Mouse (Mus musculus): Measurements from ENCODE around the gene Klhl33.
"Not testable (repeated sequence)": the region's sequence is repeated elsewhere in the genome, so short reads cannot be mapped to it uniquely, and the experiment has no call there.

The Klhl33 gene

GRCm38 (mm10) chr14:50897374-50897765 lies at the start of gene Klhl33:
TSS of gene Klhl33 (minus strand) at chr14:50897507.
- peak; percentile 57 to 64 for DNase-seq

GRCm38 (mm10) chr14:50945526-50945925 lies 48.2 kb upstream of the Klhl33 start:
- not testable (repeated sequence) for DNase-seq

GRCm38 (mm10) chr14:50945081-50945480 lies 47.8 kb upstream of the Klhl33 start:
- DNase-seq: not testable (repeated sequence)

GRCm38 (mm10) chr14:50944668-50945033 lies 47.3 kb upstream of the Klhl33 start:
- not testable (repeated sequence) for DNase-seq

- peak; percentile 93 to 95 for DNase-seq
These were observed 46.8 kb upstream of the Klhl33 start, which contains the start of gene Gm49342 for GRCm38 (mm10) chr14:50943932-50944667. TSS of gene Gm49342 (plus strand) at chr14:50944517.

GRCm38 (mm10) chr14:50938940-50939339 lies 41.6 kb upstream of the Klhl33 start:
- DNase-seq: no peak

GRCm38 (mm10) chr14:50938119-50938908 lies 41.0 kb upstream of the Klhl33 start:
- DNase-seq: no peak

- DNase-seq: no peak
These were observed 39.3 kb upstream of the Klhl33 start for GRCm38 (mm10) chr14:50936649-50937048.

- DNase-seq: no peak
These were observed 34.2 kb upstream of the Klhl33 start for GRCm38 (mm10) chr14:50931493-50932020.

- DNase-seq: peak; percentile 99 to 100
These were observed 33.6 kb upstream of the Klhl33 start, which contains the start of the genes Pip4p1 and Pnp for GRCm38 (mm10) chr14:50930754-50931492. TSS of gene Pip4p1 (minus strand) at chr14:50930856. TSS of gene Pnp (plus strand) at chr14:50931082.

GRCm38 (mm10) chr14:50930377-50930753 lies 33.1 kb upstream of the Klhl33 start:
- peak in 1 of 2 experiments; percentile 85 for DNase-seq

GRCm38 (mm10) chr14:50929951-50930350 lies 32.6 kb upstream of the Klhl33 start:
- DNase-seq: no peak

- no peak for DNase-seq
These were observed 30.1 kb upstream of the Klhl33 start for GRCm38 (mm10) chr14:50927366-50927765.

- no peak for DNase-seq
These were observed 28.0 kb upstream of the Klhl33 start for GRCm38 (mm10) chr14:50925111-50925920.

- peak; percentile 97 for DNase-seq
These were observed 27.2 kb upstream of the Klhl33 start, which contains the start of the genes Osgep and Apex1 for GRCm38 (mm10) chr14:50924281-50925064. TSS of gene Osgep (minus strand) at chr14:50924893. TSS of gene Apex1 (plus strand) at chr14:50924968.

GRCm38 (mm10) chr14:50923437-50923836 lies 26.1 kb upstream of the Klhl33 start:
- DNase-seq: not testable (repeated sequence)

- no peak for DNase-seq
These were observed 14.0 kb upstream of the Klhl33 start for GRCm38 (mm10) chr14:50911356-50911755.

GRCm38 (mm10) chr14:50908126-50908525 lies 10.8 kb upstream of the Klhl33 start:
- DNase-seq: no peak

GRCm38 (mm10) chr14:50905327-50905726 lies 8.0 kb upstream of the Klhl33 start:
- DNase-seq: not testable (repeated sequence)

GRCm38 (mm10) chr14:50904828-50905129 lies 7.5 kb upstream of the Klhl33 start:
- DNase-seq: no peak
